Mouse (Mus musculus) liver, postnatal 0 days (tissue): ENCODE measurements around the gene Mov10l1. TPM values are rescaled to one million over a fixed set of nuclear protein-coding genes. Genes with fewer than 3 reads are reported as not detected.

Experiments
- ATAC-seq: fragments of 200-750 bp; cut with Nextera tagmentation; 2 replicates; pipeline ENCODE4 v1.8.0; 2017; ENCODE audit warnings: mild to moderate bottlenecking, moderate library complexity
- DNase-seq: peaks from one replicate; pipeline ENCODE4 v3.0.0-alpha.2; 2016
- H3K27ac ChIP-seq: fragments of 300-500 bp; sonication (generic); 2 replicates; pipeline ENCODE4 v1.5.1; 2014; ENCODE audit warnings: antibody characterized with exemption, moderate library complexity, mild to moderate bottlenecking, low read depth
- H3K27me3 ChIP-seq: fragments of 300-500 bp; sonication (generic); 2 replicates; pipeline ENCODE4 v1.6.1; 2014; ENCODE audit warnings: low read length, control low read depth, mixed read lengths; ENCODE audit not compliant: insufficient read depth
- H3K36me3 ChIP-seq: fragments of 300-500 bp; sonication (generic); replicated peaks from 2 replicates; pipeline ENCODE4 v1.6.1; 2014; ENCODE audit warnings: mild to moderate bottlenecking, control low read depth, low read length, moderate library complexity, mixed read lengths; ENCODE audit not compliant: insufficient read depth
- H3K4me1 ChIP-seq: fragments of 300-500 bp; sonication (generic); 2 replicates; pipeline ENCODE4 v1.6.1; 2014; ENCODE audit warnings: antibody characterized with exemption, mild to moderate bottlenecking, control low read depth; ENCODE audit not compliant: insufficient read depth
- H3K4me2 ChIP-seq: fragments of 300-500 bp; sonication (generic); 2 replicates; pipeline ENCODE4 v1.6.1; 2014; ENCODE audit warnings: low read depth, mild to moderate bottlenecking, low read length, moderate library complexity, mixed read lengths
- H3K4me3 ChIP-seq: fragments of 300-500 bp; sonication (generic); 2 replicates; pipeline ENCODE4 v1.5.1; 2014; ENCODE audit warnings: low read depth, low read length
- H3K9ac ChIP-seq: fragments of 300-500 bp; sonication (generic); replicated peaks from 2 replicates; pipeline ENCODE4 v1.6.1; 2014; ENCODE audit warnings: mild to moderate bottlenecking, moderate library complexity
- H3K9me3 ChIP-seq: fragments of 300-500 bp; sonication (generic); 2 replicates; pipeline ENCODE4 v1.6.1; 2016; ENCODE audit warnings: mild to moderate bottlenecking, control low read depth, low read length, mixed read lengths
- CTCF ChIP-seq: sonication (generic); IDR thresholded peaks from 2 replicates; pipeline ENCODE4 v1.5.1; 2016; ENCODE audit warnings: antibody characterized with exemption, low read depth
- EP300 ChIP-seq: IDR thresholded peaks from 2 replicates; pipeline ENCODE4 v1.6.1; 2016; ENCODE audit warnings: antibody characterized with exemption, low read depth, mild to moderate bottlenecking
- WGBS: fragments of 180-500 bp; shearing (Covaris S2); extraction: QIAGEN DNeasy Blood & Tissue Kit; methylation state at CpG from one replicate; pipeline ENCODE4 v1.1.7; 2014; ENCODE audit not compliant: insufficient replicate concordance; 5-methylcytosine and 5-hydroxymethylcytosine counted together
- polyA plus RNA-seq: library from polyadenylated mRNA; unstranded; fragments of >200 nt; fragmentation: Nextera tagmentation; extraction: Ambion mirVana; gene quantifications from 2 replicates; pipeline ENCODE4 v1.2.1, GENCODE M21; 2015

Mov10l1 gene
- polyA plus RNA-seq, 1 experiment from 2014 or later: not detected

DNA sequence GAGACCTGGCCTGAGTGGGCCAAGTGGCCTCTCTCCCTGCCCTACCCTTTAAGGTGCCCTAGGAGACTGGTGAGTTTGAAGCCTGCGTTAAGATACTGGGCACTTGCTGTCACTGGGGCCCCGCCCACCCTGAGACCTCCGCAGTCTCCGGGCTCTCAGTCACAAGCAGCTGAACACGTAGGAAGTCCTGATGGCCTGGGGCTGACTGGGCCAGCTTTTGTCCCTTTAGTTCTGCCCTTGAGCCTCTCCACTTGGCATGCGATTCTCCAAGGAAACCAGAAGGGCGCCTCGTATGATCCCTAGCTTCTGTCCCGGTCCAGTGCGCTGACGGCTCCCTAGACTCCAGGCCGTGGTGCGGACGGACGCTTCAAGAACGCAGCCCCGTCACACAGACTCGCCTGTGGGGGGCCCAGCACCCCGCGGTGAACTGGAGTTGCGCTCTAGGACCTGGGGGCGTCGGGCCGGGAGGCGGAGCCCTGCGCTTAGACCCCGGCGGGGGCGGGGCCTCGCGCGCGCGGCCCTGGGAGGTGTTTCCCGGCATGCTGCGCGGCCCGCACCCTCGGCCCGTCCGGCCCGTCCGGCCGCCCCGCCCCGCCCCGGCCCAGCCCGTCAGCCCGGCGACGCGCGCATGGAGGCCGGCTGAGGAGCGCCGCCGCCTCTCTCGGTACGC, 92.9 kb downstream of the Mov10l1 start:
- Histone ChIP-seq H3K9ac (peak overlapping the region; percentile 90), H3K27me3 (no peaks in the 10 kb centered on the region), H3K4me3 (peak overlapping the region; percentile 82), H3K4me1 (peaks cover 36% of the 10 kb centered on the region), H3K27ac (peak overlapping the region; percentile 83), H3K36me3 (0 out of 2 replicates have a peak, but pooled peaks cover 4% of the 10 kb centered on the region), H3K4me2 (peak overlapping the region; percentile 98), H3K9me3 (no peaks in the 10 kb centered on the region)
- TF ChIP-seq EP300 (no peak), CTCF (peak; percentile 29)
- DNase-seq (peak; percentile 91), ATAC-seq (peak; percentile 89)
- WGBS: 2% methylated on average over 43 of the region's 59 CpGs

DNA sequence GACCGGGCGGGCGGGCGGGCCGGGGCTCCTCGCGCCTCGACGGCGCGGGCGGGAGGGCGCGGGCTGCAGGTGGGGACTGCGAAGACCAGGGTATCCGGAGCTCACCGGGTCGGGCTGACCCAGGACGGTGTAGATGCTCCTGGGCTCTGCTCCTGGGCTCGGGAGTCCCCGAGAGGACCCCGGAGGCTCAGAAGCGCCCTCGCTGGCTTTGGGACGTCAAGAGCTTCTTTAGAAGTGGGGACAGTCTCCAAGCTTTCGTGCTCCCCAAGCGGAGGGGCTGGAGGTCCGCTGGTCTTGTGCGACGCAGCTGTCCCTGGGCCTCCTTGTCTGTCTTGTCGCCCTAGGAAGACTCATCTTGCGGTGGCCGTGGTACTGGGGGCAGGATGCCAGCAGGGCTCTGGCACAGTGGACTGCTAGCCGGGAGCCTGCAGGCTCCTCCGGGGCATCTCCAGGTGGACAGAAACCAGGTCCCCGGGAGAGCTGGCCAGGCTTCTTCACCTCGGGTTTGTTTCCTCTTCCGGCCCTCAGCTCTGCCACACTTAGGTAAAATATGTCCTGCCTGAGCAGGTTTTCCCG, 93.5 kb downstream of the Mov10l1 start:
- Histone ChIP-seq H3K4me2 (peak overlapping the region; percentile 98), H3K4me1 (peaks cover 36% of the 10 kb centered on the region), H3K36me3 (peaks cover 4% of the 10 kb centered on the region; the same call in 1 of the 2 replicates), H3K27me3 (no peaks in the 10 kb centered on the region), H3K9me3 (no peaks in the 10 kb centered on the region), H3K9ac (peak overlapping the region; percentile 90), H3K4me3 (peak overlapping the region; percentile 82), H3K27ac (peak overlapping the region; percentile 83)
- DNase-seq: no peak
- WGBS: under 1% methylated on average over 36 of the region's 39 CpGs
- ATAC-seq: peak; percentile 26
- TF ChIP-seq CTCF (no peak), EP300 (no peak)

- peaks cover 19% of the 10 kb centered on the region for H3K36me3 ChIP-seq
- peak overlapping the region; percentile 36; the same call in 1 of the 2 replicates for H3K4me3 ChIP-seq
- peak overlapping the region; percentile 98 for H3K4me2 ChIP-seq
- 27% methylated on average over 9 of the region's 9 CpGs for WGBS
- peak; percentile 77 for DNase-seq
- peak overlapping the region; percentile 90 for H3K9ac ChIP-seq
- peak; percentile 37 for ATAC-seq
- no peaks in the 10 kb centered on the region for H3K9me3 ChIP-seq
- TF ChIP-seq CTCF (no peak), EP300 (no peak)
- H3K27ac ChIP-seq: peak overlapping the region; percentile 83
- no peaks in the 10 kb centered on the region for H3K27me3 ChIP-seq
- peaks cover 36% of the 10 kb centered on the region for H3K4me1 ChIP-seq
Observed at GRCm38 (mm10) chr15:89078208-89078836, 95.6 kb downstream of the Mov10l1 start.

GRCm38 (mm10) chr15:89083906-89084305, 101.2 kb downstream of the Mov10l1 start:
- ATAC-seq (peak; percentile 59), DNase-seq (no peak)
- TF ChIP-seq EP300: peak; percentile 59; the same call in 1 of the 2 replicates
- TF ChIP-seq CTCF: no peak
- H3K9ac ChIP-seq: no peak overlapping the region
- no peaks in the 10 kb centered on the region for H3K9me3 ChIP-seq
- 81% methylated on average over 1 of the region's 1 CpGs for WGBS
- H3K4me1 ChIP-seq: peaks cover 17% of the 10 kb centered on the region
- no peak overlapping the region for H3K4me3 ChIP-seq
- peak overlapping the region; percentile 80 for H3K27ac ChIP-seq
- no peak overlapping the region for H3K4me2 ChIP-seq
- H3K27me3 ChIP-seq: no peaks in the 10 kb centered on the region
- H3K36me3 ChIP-seq: peaks cover 52% of the 10 kb centered on the region

DNA sequence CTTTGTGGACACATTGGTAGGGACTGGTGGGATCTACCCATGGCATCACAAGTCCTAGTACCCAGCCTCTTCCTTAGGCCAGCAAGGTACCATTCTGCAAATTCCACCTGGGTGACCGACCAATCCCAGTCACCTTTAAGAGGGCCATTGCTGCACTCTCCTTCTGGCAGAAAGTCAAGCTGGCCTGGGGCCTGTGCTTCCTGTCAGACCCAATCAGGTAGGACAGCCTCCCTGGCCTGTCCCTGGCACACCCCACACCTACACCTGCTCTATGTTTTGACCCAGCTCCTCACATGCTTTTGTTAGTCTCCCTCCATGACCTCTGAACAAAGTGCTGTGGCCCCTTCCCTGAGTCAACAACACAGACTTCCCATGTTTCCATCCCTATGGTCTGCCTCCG, 102.1 kb downstream of the Mov10l1 start:
- Histone ChIP-seq H3K27me3 (no peaks in the 10 kb centered on the region), H3K4me2 (no peak overlapping the region), H3K9ac (no peak overlapping the region), H3K36me3 (peaks cover 50% of the 10 kb centered on the region), H3K9me3 (no peaks in the 10 kb centered on the region), H3K27ac (peak overlapping the region; percentile 80; the same call in 1 of the 2 replicates), H3K4me1 (peaks cover 19% of the 10 kb centered on the region), H3K4me3 (no peak overlapping the region)
- 85% methylated on average over 2 of the region's 2 CpGs for WGBS
- no peak for DNase-seq
- TF ChIP-seq EP300 (no peak), CTCF (no peak)
- no peak for ATAC-seq

- peak; percentile 91 for DNase-seq
- 2% methylated on average over 37 of the region's 38 CpGs for WGBS
- ATAC-seq: peak; percentile 84
Observed at GRCm38 (mm10) chr15:89088607-89089247, 106.0 kb downstream of the Mov10l1 start, which contains the start of gene Selenoo. Gene Selenoo (plus strand): TSS chr15:89089084.

More at GRCm38 (mm10) chr15:89088607-89089247, 106.0 kb downstream of the Mov10l1 start, which contains the start of gene Selenoo:
- peaks cover 39% of the 10 kb centered on the region for H3K36me3 ChIP-seq
- peak within 1 kb of the TSS; percentile 81 for H3K4me3 ChIP-seq
- H3K27ac ChIP-seq: peak within 1 kb of the TSS; percentile 96
- peak within 1 kb of the TSS; percentile 88 for H3K4me2 ChIP-seq
- TF ChIP-seq EP300 (no peak), CTCF (no peak)
- peaks cover 36% of the 10 kb centered on the region for H3K4me1 ChIP-seq
- peak within 1 kb of the TSS; percentile 95 for H3K9ac ChIP-seq
- no peaks in the 10 kb centered on the region for H3K27me3 ChIP-seq
- H3K9me3 ChIP-seq: no peaks in the 10 kb centered on the region
